Mouse (Mus musculus) stomach, postnatal 0 days (tissue): ENCODE results near the gene Ccdc34.

Experiments
- CTCF ChIP-seq: IDR thresholded peaks from 2 replicates; pipeline ENCODE4 v1.5.1; 2016; ENCODE audit warnings: antibody characterized with exemption, low read depth, mild to moderate bottlenecking, moderate library complexity
- EP300 ChIP-seq: optimal IDR thresholded peaks from 2 replicates; pipeline ENCODE3; 2016; ENCODE audit warnings: antibody characterized with exemption

DNA sequence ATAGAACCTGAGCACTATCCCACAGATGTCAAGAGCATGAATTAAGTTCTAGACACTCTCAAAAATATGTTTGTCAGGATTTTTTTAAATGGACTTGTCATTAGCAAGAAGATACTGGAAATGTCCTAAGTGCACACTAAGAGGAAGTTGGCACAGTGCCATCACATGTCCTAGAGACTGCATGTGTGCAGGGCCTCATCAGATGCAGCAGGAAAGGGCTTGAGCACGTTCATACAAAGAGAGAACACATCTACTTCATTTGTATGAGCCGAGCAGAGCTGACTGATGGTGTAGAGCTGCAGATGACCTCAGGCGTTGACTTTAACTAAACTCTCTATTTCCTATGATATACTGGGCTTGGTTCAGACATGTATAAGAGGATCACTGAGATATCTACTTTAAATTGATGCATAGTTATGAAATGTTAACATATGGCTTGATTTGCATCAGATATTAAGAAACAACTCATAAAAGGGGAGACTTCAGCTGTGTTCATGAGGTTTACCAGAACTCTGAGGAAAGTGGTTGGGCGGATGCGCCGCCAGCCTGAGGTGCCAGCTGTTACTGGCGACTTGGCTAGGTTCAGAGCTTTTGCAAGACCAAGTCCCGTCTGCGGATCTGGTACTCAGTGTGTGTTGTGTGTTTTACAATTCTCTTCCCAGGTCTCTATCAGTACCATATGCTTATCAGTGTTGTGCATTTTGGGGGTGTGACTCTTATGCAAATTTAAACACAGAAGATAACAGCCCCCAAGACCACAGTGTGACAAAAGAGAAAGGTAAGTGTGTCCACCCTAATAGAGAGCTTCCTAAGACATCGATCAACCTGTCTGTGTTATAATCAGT is 10.0 kb upstream of the Ccdc34 start:
- TF ChIP-seq CTCF, result no peak
- TF ChIP-seq EP300, result no peak
